Mouse (Mus musculus) gastrocnemius, adult 18-20 months (tissue): ENCODE measurements around the gene Litaf. TPM values are rescaled to one million over a fixed set of nuclear protein-coding genes. Genes with fewer than 3 reads are reported as not detected.
"Not testable (repeated sequence)": the region's sequence is repeated elsewhere in the genome, so short reads cannot be mapped to it uniquely, and the experiment has no call there.

Experiments
- DNase-seq: peaks from one replicate; pipeline ENCODE4 v3.0.0; 2021; ENCODE audit warnings: low spot score
- total RNA-seq, 2 experiments: library from RNA; stranded (reverse); gene quantifications; 2 replicates each; pipeline ENCODE4 v1.2.3; 2021

Gene Litaf
- total RNA-seq, 2 experiments from 2014 or later, result 8.7 to 10.7 TPM

- DNase-seq, result peak; percentile 42
Observed at GRCm38 (mm10) chr16:10992090-10993031, 73.6 kb downstream of the Litaf start.

GRCm38 (mm10) chr16:10991737-10992089, 74.2 kb downstream of the Litaf start:
- no peak for DNase-seq

- DNase-seq, result no peak
Observed at GRCm38 (mm10) chr16:10990763-10991162, 75.2 kb downstream of the Litaf start.

- DNase-seq, result no peak
Observed at GRCm38 (mm10) chr16:10989896-10990295, 76.1 kb downstream of the Litaf start.

- DNase-seq, result no peak
Observed at GRCm38 (mm10) chr16:10989361-10989760, 76.6 kb downstream of the Litaf start.

- DNase-seq, result no peak
Observed at GRCm38 (mm10) chr16:10988261-10988660, 77.7 kb downstream of the Litaf start.

GRCm38 (mm10) chr16:10984534-10984933, 81.4 kb downstream of the Litaf start:
- no peak for DNase-seq

GRCm38 (mm10) chr16:10981493-10982070, 84.4 kb downstream of the Litaf start:
- DNase-seq, result peak; percentile 40

GRCm38 (mm10) chr16:10979064-10979803, 86.7 kb downstream of the Litaf start:
- no peak for DNase-seq

- DNase-seq, result no peak
Observed at GRCm38 (mm10) chr16:10977877-10978276, 88.1 kb downstream of the Litaf start.

GRCm38 (mm10) chr16:10976202-10976631, 89.7 kb downstream of the Litaf start:
- no peak for DNase-seq

- DNase-seq, result no peak
Observed at GRCm38 (mm10) chr16:10974939-10975338, 91.0 kb downstream of the Litaf start.

- DNase-seq, result peak; percentile 87
Observed at GRCm38 (mm10) chr16:10974037-10974446, 91.9 kb downstream of the Litaf start.

GRCm38 (mm10) chr16:10972259-10972658, 93.7 kb downstream of the Litaf start:
- no peak for DNase-seq

GRCm38 (mm10) chr16:10969944-10970343, 96.0 kb downstream of the Litaf start:
- DNase-seq, result not testable (repeated sequence)

- no peak for DNase-seq
Observed at GRCm38 (mm10) chr16:10969342-10969741, 96.6 kb downstream of the Litaf start.

- DNase-seq, result no peak
Observed at GRCm38 (mm10) chr16:10968299-10968698, 97.7 kb downstream of the Litaf start.

GRCm38 (mm10) chr16:10967756-10968155, 98.2 kb downstream of the Litaf start:
- DNase-seq, result no peak

- no peak for DNase-seq
Observed at GRCm38 (mm10) chr16:10967013-10967412, 98.9 kb downstream of the Litaf start.

GRCm38 (mm10) chr16:10965034-10965433, 100.9 kb downstream of the Litaf start:
- no peak for DNase-seq

GRCm38 (mm10) chr16:10960916-10961315, 105.0 kb downstream of the Litaf start:
- no peak for DNase-seq
